Mouse (Mus musculus) erythroblast, embryonic 14.5 days (primary cell): ENCODE results near the gene Rgs6. TPM values are rescaled to one million over a fixed set of nuclear protein-coding genes. Genes with fewer than 3 reads are reported as not detected.

Experiments
- H3K27me3 ChIP-seq: 2 replicates; pipeline ENCODE4 v1.6.1; 2012; ENCODE audit warnings: inconsistent platforms; ENCODE audit not compliant: control insufficient read depth
- H3K36me3 ChIP-seq: 2 replicates; pipeline ENCODE4 v1.6.1; 2012; ENCODE audit warnings: mild to moderate bottlenecking, inconsistent platforms; ENCODE audit not compliant: control insufficient read depth
- H3K4me1 ChIP-seq: 2 replicates; pipeline ENCODE4 v1.6.1; 2012; ENCODE audit warnings: inconsistent platforms; ENCODE audit not compliant: control insufficient read depth
- H3K4me3 ChIP-seq: replicated peaks from 2 replicates; pipeline ENCODE3; 2012; ENCODE audit warnings: moderate library complexity, mild to moderate bottlenecking, inconsistent platforms
- H3K9me3 ChIP-seq: 2 replicates; pipeline ENCODE4 v1.6.1; 2012; ENCODE audit warnings: low read length, inconsistent platforms, mixed read lengths; ENCODE audit not compliant: control insufficient read depth
- GATA1 ChIP-seq: IDR thresholded peaks from 2 replicates; pipeline ENCODE4 v1.6.1; 2012; ENCODE audit warnings: low read length, inconsistent platforms, mixed read lengths
- TAL1 ChIP-seq: IDR thresholded peaks from 3 replicates; pipeline ENCODE4 v1.6.1; 2012; ENCODE audit warnings: low read length, inconsistent platforms, mixed read lengths
- polyA plus RNA-seq: library from polyadenylated mRNA; stranded (reverse); fragments of >175 nt; gene quantifications from 2 replicates; pipeline ENCODE4 v1.2.3, GENCODE M21; 2012

Gene Rgs6
- polyA plus RNA-seq, 1 experiment = not detected

DNA sequence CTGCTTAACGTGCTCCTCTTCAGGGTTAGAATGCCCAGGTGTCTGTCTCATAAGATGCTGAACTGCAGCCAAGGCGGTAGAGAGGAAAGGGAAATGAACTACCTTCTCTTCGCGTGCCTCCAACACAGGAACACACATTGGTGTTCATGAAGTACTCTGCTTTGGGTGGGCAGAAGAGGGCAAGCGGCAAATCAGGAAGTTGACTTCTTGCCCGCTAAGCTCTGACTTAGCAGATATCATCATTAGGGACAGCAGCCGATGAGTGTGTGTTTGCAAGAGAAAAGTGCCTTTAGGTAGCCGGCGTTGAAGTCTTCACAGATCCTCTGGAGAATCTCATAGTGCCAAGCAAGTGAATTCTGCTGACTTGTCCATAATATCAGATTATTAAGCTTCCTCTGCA lies 562.7 kb downstream of the Rgs6 start:
- Histone ChIP-seq H3K27me3 (peaks cover 42% of the 10 kb centered on the region), H3K4me3 (no peak overlapping the region), H3K9me3 (no peaks in the 10 kb centered on the region), H3K36me3 (no peaks in the 10 kb centered on the region), H3K4me1 (no peaks in the 10 kb centered on the region)
- no peak for TF ChIP-seq TAL1
- no peak for TF ChIP-seq GATA1

DNA sequence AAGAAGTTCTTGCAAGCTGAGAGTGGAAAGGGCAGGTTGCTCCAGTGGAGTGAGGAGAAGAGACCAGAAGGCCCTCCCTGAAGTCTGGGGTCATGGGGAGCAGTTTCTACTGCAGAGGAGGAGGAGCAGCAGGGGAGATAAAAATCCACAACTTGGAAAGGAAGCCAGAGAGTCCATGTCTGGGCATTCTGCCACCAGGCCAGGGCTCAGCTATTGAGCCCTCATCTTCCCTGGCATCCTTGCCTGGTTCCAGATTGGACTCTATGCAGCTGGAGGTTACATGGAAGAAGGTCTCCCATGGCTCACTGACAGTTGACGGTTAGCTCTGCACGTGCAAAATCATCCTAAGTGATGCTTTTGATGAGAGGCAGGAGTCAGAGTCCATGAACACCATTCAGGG lies 563.4 kb downstream of the Rgs6 start:
- Histone ChIP-seq H3K4me1 (no peaks in the 10 kb centered on the region), H3K9me3 (no peaks in the 10 kb centered on the region), H3K4me3 (no peak overlapping the region), H3K27me3 (peaks cover 39% of the 10 kb centered on the region), H3K36me3 (no peaks in the 10 kb centered on the region)
- no peak for TF ChIP-seq GATA1
- TF ChIP-seq TAL1 = no peak

DNA sequence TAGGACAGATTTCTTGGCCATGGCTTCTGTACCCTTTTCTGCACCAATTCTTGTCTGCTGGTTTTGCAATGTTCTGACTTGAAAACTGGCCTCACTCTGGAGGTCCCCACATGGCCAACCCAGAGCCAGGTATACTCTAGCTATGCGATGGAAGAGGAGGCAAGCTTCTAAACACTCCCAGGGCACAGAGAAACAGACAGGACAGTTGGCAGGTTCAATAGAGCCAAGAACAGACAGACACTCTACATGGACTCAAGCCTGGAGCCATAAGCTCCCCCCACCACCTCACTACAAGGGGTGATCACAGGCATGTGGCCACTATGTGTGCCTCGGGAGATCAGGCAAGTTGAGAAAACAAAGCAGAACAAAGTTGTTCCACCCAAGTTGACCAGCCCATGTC lies 572.1 kb downstream of the Rgs6 start:
- TF ChIP-seq TAL1 = no peak
- Histone ChIP-seq H3K9me3 (no peaks in the 10 kb centered on the region), H3K27me3 (peaks cover 2% of the 10 kb centered on the region; the same call in 1 of the 2 replicates), H3K36me3 (no peaks in the 10 kb centered on the region), H3K4me3 (no peak overlapping the region), H3K4me1 (no peaks in the 10 kb centered on the region; the same call in 1 of the 2 replicates)

DNA sequence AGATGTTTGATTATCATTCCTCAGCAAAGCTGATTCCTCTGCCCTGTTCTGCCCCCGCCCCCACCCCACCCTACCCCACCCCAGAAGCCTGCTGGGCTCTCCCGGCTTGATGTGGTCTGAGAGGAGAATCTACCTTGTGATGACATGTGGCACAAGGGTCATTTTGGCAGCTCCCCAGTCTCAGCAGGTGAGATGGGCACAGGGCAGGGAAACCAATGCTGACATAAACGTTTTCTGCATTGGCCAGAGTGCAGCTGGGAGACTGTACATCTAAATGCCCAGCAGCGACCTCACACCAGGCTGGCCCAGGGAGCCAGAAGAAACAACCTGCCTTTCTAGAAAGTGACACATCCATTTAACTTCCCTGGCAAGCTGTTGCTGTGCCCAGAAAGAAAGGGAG lies 572.6 kb downstream of the Rgs6 start:
- Histone ChIP-seq H3K36me3 (no peaks in the 10 kb centered on the region), H3K4me3 (no peak overlapping the region), H3K27me3 (peaks cover 2% of the 10 kb centered on the region; the same call in 1 of the 2 replicates), H3K4me1 (no peaks in the 10 kb centered on the region; the same call in 1 of the 2 replicates), H3K9me3 (no peaks in the 10 kb centered on the region)
- TF ChIP-seq TAL1 = no peak
- no peak for TF ChIP-seq GATA1

DNA sequence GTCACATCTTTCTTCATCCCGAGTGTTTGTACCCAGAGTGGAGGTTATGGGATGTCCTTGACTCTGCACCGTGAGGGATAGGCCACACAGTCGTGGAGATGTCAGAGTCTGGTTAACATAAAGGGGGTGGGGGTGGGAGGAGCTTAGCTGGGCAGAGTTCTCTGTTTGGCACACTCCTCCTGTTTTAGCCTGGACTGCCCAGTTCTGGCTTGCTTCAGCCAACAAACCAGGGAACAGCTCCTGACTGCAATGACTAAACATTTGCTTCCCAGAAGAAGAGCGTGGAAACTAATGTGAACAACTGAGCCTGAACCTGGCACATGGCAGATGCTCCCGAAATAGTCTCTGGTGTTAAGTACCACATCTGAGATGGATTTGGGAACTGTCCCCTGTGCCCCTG lies 575.6 kb downstream of the Rgs6 start:
- Histone ChIP-seq H3K4me1 (no peaks in the 10 kb centered on the region; the same call in 1 of the 2 replicates), H3K4me3 (no peak overlapping the region), H3K27me3 (peaks cover 2% of the 10 kb centered on the region; the same call in 1 of the 2 replicates), H3K9me3 (no peaks in the 10 kb centered on the region), H3K36me3 (no peaks in the 10 kb centered on the region)
- no peak for TF ChIP-seq TAL1
- no peak for TF ChIP-seq GATA1

DNA sequence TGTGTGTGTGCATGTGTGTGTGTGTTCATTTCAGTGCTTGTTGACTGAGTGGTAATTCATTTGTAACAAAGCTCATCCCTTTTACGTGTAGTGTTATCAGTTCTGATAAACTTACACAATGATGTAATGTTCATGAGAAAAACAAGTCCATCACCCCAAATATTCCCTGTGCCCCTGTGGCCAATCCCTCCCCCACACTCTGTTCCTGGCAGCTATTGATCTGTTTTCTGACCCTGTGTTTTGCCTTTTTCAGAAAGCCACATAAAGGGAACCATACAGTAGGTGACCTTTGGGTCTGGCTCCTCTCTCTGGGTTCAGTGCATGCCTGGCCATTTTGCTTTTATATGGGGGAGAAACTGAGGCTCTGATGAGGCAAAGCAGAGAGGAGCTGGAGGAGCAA lies 577.0 kb downstream of the Rgs6 start:
- Histone ChIP-seq H3K36me3 (no peaks in the 10 kb centered on the region), H3K27me3 (peaks cover 5% of the 10 kb centered on the region; the same call in 1 of the 2 replicates), H3K9me3 (no peaks in the 10 kb centered on the region), H3K4me1 (peaks cover 1% of the 10 kb centered on the region; the same call in 1 of the 2 replicates), H3K4me3 (no peak overlapping the region)
- no peak for TF ChIP-seq TAL1
- TF ChIP-seq GATA1 = no peak

DNA sequence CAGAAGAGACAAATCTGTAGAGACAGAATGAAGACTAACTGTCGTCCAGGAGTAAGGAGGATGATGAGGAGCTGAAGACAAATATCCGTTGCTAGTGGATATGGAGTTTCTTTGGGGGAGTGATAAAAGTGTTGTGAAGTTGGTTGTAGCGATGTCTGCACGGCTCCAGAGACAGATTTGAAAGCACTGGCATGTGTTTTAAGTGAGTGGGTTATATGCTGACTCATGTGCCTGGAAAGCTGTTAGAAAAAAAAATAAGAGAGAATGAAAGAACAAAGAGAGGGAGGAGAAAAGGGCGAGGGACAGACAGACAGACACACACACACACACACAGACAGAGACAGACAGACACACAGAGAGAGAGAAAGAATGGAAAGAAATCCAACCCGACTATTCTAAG lies 580.2 kb downstream of the Rgs6 start:
- H3K27me3 ChIP-seq = peaks cover 12% of the 10 kb centered on the region
- no peaks in the 10 kb centered on the region for H3K9me3 ChIP-seq
- H3K4me3 ChIP-seq = no peak overlapping the region
- TF ChIP-seq GATA1 = no peak
- peaks cover 1% of the 10 kb centered on the region; the same call in 1 of the 2 replicates for H3K4me1 ChIP-seq
- H3K36me3 ChIP-seq = no peaks in the 10 kb centered on the region

DNA sequence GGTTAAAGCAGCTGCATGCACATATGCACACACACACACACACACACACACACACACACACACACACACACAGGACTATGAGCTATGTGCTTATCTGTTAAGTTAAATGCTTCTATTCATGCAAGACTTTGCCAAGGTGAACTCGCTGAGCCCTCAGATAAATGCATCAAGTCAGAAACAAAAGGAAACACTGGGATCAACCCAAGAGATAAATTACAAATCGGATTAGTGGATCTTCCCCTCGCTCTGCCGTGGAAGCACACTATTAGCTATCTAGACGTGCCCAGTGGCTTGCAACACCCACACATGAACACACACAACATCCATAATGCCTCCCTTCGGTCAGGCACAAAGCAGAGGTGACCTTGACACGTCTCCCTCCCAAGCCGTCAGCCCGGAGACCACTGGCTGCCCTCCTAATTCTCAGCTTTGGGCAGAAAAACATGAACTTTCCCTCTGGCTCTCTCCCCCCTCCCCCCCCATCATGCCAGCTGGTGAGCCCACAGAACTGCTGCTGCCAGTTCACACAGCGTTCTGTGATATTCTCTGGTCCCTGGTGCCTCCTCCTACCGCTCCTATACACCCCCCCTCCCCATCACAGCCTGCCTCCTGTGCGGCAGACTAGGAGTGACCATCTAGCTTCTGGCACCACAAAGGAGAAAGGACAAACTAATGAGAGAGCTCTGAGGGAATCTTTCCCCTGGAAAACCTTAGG lies 581.6 kb downstream of the Rgs6 start:
- Histone ChIP-seq H3K9me3 (no peaks in the 10 kb centered on the region), H3K4me3 (no peak overlapping the region), H3K36me3 (no peaks in the 10 kb centered on the region), H3K4me1 (peaks cover 1% of the 10 kb centered on the region; the same call in 1 of the 2 replicates), H3K27me3 (peaks cover 9% of the 10 kb centered on the region)
- TF ChIP-seq GATA1 (no peak), TAL1 (no peak)

DNA sequence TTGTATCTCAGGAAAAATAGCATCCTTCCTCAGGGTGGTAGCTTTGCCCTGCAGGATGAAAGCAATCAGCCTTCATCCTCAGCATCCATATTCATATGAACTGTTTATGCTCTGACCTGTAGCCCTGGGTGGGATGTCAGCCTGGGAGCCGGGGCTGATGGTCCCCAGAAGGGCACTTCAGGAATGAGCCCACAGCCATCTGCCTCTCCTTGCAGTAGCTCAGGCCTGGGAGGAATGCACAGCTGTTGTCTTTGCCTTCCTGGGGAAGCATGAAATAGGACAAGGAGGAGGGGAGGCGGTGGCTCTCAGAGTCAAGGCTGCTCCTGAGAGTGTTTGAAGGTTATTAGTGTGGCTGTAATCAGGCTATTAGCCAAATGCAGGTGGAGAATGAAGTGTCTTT lies 590.7 kb downstream of the Rgs6 start:
- Histone ChIP-seq H3K4me1 (no peaks in the 10 kb centered on the region), H3K4me3 (no peak overlapping the region), H3K9me3 (no peaks in the 10 kb centered on the region), H3K27me3 (peaks cover 4% of the 10 kb centered on the region; the same call in 1 of the 2 replicates), H3K36me3 (no peaks in the 10 kb centered on the region)
- no peak for TF ChIP-seq TAL1
- no peak for TF ChIP-seq GATA1

DNA sequence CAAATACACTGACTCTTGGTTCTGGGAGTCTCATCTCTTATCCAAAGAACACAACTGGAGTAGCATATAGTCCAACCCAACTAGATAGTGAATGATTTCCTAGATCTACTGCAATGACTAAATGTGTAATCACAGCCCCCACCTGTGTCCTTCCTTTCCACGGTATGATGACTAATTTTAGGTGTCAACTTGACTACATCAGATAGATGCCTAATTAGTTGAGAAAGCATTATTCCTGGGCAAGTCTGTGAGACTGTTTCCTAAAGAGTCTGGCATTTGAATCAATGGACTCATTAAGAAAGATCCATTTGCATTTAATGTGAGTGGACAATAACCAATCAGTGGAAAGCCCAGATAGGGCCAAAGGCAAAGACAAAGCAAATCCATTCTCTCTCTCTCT lies 591.8 kb downstream of the Rgs6 start:
- Histone ChIP-seq H3K9me3 (no peaks in the 10 kb centered on the region), H3K36me3 (no peaks in the 10 kb centered on the region), H3K27me3 (peaks cover 4% of the 10 kb centered on the region; the same call in 1 of the 2 replicates), H3K4me3 (no peak overlapping the region), H3K4me1 (no peaks in the 10 kb centered on the region)
- no peak for TF ChIP-seq TAL1
- no peak for TF ChIP-seq GATA1
